Mouse (Mus musculus) midbrain, embryonic 15.5 days (tissue): ENCODE results near the gene Cotl1. TPM values are rescaled to one million over a fixed set of nuclear protein-coding genes. Genes with fewer than 3 reads are reported as not detected.

Source experiments
- ATAC-seq: fragments of 200-750 bp; cut with Nextera tagmentation; replicated peaks from 2 replicates; pipeline ENCODE4 v1.8.0; 2017; ENCODE audit warnings: moderate TSS enrichment
- H3K27ac ChIP-seq: fragments of 300-500 bp; sonication (generic); 2 replicates; pipeline ENCODE4 v1.5.1; 2015; ENCODE audit warnings: mild to moderate bottlenecking, inconsistent platforms
- H3K27me3 ChIP-seq: fragments of 300-500 bp; sonication (generic); replicated peaks from 2 replicates; pipeline ENCODE4 v1.6.1; 2015; ENCODE audit warnings: inconsistent platforms
- H3K36me3 ChIP-seq: fragments of 300-500 bp; sonication (generic); replicated peaks from 2 replicates; pipeline ENCODE4 v1.6.1; 2015; ENCODE audit warnings: inconsistent platforms
- H3K4me1 ChIP-seq: fragments of 300-500 bp; sonication (generic); 2 replicates; pipeline ENCODE4 v1.6.1; 2015; ENCODE audit warnings: inconsistent platforms
- H3K4me2 ChIP-seq: fragments of 300-500 bp; sonication (generic); 2 replicates; pipeline ENCODE4 v1.6.1; 2015; ENCODE audit warnings: inconsistent platforms, mild to moderate bottlenecking, moderate library complexity
- H3K4me3 ChIP-seq: fragments of 300-500 bp; sonication (generic); 2 replicates; pipeline ENCODE4 v1.5.1; 2015; ENCODE audit warnings: mild to moderate bottlenecking, inconsistent platforms
- H3K9ac ChIP-seq: fragments of 300-500 bp; sonication (generic); 2 replicates; pipeline ENCODE4 v1.6.1; 2015; ENCODE audit warnings: mild to moderate bottlenecking, inconsistent platforms
- H3K9me3 ChIP-seq: fragments of 300-500 bp; sonication (generic); 2 replicates; pipeline ENCODE4 v1.6.1; 2016; ENCODE audit warnings: inconsistent platforms
- WGBS: fragments of 180-500 bp; shearing (Covaris S2); methylation state at CpG from one replicate; pipeline ENCODE4 v1.1.7; 2015; ENCODE audit warnings: mixed read lengths; 5-methylcytosine and 5-hydroxymethylcytosine counted together
- polyA plus RNA-seq: library from polyadenylated mRNA; unstranded; fragments of >200 nt; fragmentation: Nextera tagmentation; extraction: Ambion mirVana; gene quantifications from 2 replicates; pipeline ENCODE4 v1.2.1, GENCODE M21; 2015

Cotl1 gene
- polyA plus RNA-seq = 123 and 134 TPM in 2 replicates

- Histone ChIP-seq H3K4me1 (peaks cover 54% of the 10 kb centered on the region), H3K4me2 (peak within 1 kb of the TSS; percentile 78), H3K4me3 (peak within 1 kb of the TSS; percentile 96), H3K9ac (peak within 1 kb of the TSS; percentile 74), H3K27ac (peak within 1 kb of the TSS; percentile 88), H3K27me3 (no peaks in the 10 kb centered on the region), H3K9me3 (no peaks in the 10 kb centered on the region), H3K36me3 (no peaks in the 10 kb centered on the region)
- ATAC-seq = peak; percentile 96
- under 1% methylated on average over 57 of the region's 57 CpGs for WGBS
Measured at GRCm38 (mm10) chr8:119840275-119840808, at the start of gene Cotl1. TSS of gene Cotl1 (minus strand) at chr8:119840544.

GRCm38 (mm10) chr8:119888012-119888411 lies 47.7 kb upstream of the Cotl1 start:
- Histone ChIP-seq H3K9me3 (no peaks in the 10 kb centered on the region), H3K4me3 (no peak overlapping the region), H3K4me1 (no peaks in the 10 kb centered on the region), H3K36me3 (no peaks in the 10 kb centered on the region), H3K4me2 (no peak overlapping the region), H3K27me3 (no peaks in the 10 kb centered on the region), H3K9ac (no peak overlapping the region), H3K27ac (no peak overlapping the region)
- no peak for ATAC-seq
- 43% methylated on average over 4 of the region's 4 CpGs for WGBS

GRCm38 (mm10) chr8:119887130-119887529 lies 46.8 kb upstream of the Cotl1 start:
- H3K36me3 ChIP-seq = no peaks in the 10 kb centered on the region
- no peak overlapping the region for H3K4me3 ChIP-seq
- 94% methylated on average over 3 of the region's 3 CpGs for WGBS
- H3K27ac ChIP-seq = no peak overlapping the region
- no peak for ATAC-seq
- no peaks in the 10 kb centered on the region for H3K9me3 ChIP-seq
- no peaks in the 10 kb centered on the region for H3K4me1 ChIP-seq
- no peak overlapping the region for H3K4me2 ChIP-seq
- H3K27me3 ChIP-seq = no peaks in the 10 kb centered on the region
- no peak overlapping the region for H3K9ac ChIP-seq

- WGBS = 31% methylated on average over 3 of the region's 3 CpGs
Measured at GRCm38 (mm10) chr8:119885612-119886011, 45.3 kb upstream of the Cotl1 start.

GRCm38 (mm10) chr8:119883281-119883680 lies 42.9 kb upstream of the Cotl1 start:
- WGBS = 88% methylated on average over 7 of the region's 7 CpGs
- no peaks in the 10 kb centered on the region for H3K36me3 ChIP-seq
- H3K9ac ChIP-seq = no peak overlapping the region
- H3K27ac ChIP-seq = no peak overlapping the region
- no peak overlapping the region for H3K4me3 ChIP-seq
- no peak overlapping the region for H3K4me2 ChIP-seq
- ATAC-seq = no peak
- no peaks in the 10 kb centered on the region for H3K4me1 ChIP-seq
- no peaks in the 10 kb centered on the region for H3K9me3 ChIP-seq
- no peaks in the 10 kb centered on the region for H3K27me3 ChIP-seq

More at GRCm38 (mm10) chr8:119885612-119886011, 45.3 kb upstream of the Cotl1 start:
- no peak overlapping the region for H3K4me3 ChIP-seq
- H3K4me2 ChIP-seq = no peak overlapping the region
- no peaks in the 10 kb centered on the region for H3K9me3 ChIP-seq
- H3K4me1 ChIP-seq = no peaks in the 10 kb centered on the region
- H3K36me3 ChIP-seq = no peaks in the 10 kb centered on the region
- H3K9ac ChIP-seq = no peak overlapping the region
- no peaks in the 10 kb centered on the region for H3K27me3 ChIP-seq
- ATAC-seq = 0 out of 2 replicates have a peak, but pooled peaks have one; percentile 14
- no peak overlapping the region for H3K27ac ChIP-seq

- H3K9me3 ChIP-seq = no peaks in the 10 kb centered on the region
- H3K4me3 ChIP-seq = no peak overlapping the region
- no peaks in the 10 kb centered on the region for H3K27me3 ChIP-seq
- H3K36me3 ChIP-seq = no peaks in the 10 kb centered on the region
- no peak overlapping the region for H3K27ac ChIP-seq
- 86% methylated on average over 8 of the region's 8 CpGs for WGBS
- no peaks in the 10 kb centered on the region for H3K4me1 ChIP-seq
- ATAC-seq = no peak
- H3K9ac ChIP-seq = no peak overlapping the region
- H3K4me2 ChIP-seq = no peak overlapping the region
Measured at GRCm38 (mm10) chr8:119881917-119882316, 41.6 kb upstream of the Cotl1 start.

GRCm38 (mm10) chr8:119881301-119881700 lies 41.0 kb upstream of the Cotl1 start:
- no peak overlapping the region for H3K4me2 ChIP-seq
- no peak overlapping the region for H3K9ac ChIP-seq
- H3K36me3 ChIP-seq = no peaks in the 10 kb centered on the region
- 76% methylated on average over 6 of the region's 6 CpGs for WGBS
- H3K4me3 ChIP-seq = no peak overlapping the region
- no peak overlapping the region for H3K27ac ChIP-seq
- no peaks in the 10 kb centered on the region for H3K9me3 ChIP-seq
- no peaks in the 10 kb centered on the region for H3K27me3 ChIP-seq
- no peaks in the 10 kb centered on the region for H3K4me1 ChIP-seq
- no peak for ATAC-seq

DNA sequence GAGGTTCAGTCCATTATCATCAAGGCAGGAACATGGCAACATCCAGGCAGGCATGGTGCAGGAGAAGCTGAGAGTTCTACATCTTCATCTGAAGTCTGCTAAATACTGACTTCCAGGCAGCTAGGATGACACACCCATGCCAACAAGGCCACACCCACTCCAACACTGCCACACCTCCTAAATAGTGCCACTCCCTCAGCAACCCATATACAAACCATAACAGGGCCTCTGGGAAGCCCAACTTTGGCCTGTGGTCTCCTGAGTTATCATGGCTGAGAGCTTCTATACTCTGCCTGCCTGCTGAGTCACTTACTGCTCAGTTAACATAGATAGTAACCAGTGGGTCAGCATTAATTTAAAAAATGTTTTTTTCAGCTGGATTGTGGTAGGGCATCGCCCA lies 32.8 kb upstream of the Cotl1 start:
- H3K4me2 ChIP-seq = no peak overlapping the region
- H3K9me3 ChIP-seq = 0 out of 2 replicates have a peak, but pooled peaks cover 4% of the 10 kb centered on the region
- H3K36me3 ChIP-seq = peaks cover 34% of the 10 kb centered on the region
- 95% methylated on average over 1 of the region's 1 CpGs for WGBS
- no peak overlapping the region for H3K4me3 ChIP-seq
- no peaks in the 10 kb centered on the region for H3K27me3 ChIP-seq
- ATAC-seq = no peak
- H3K27ac ChIP-seq = no peak overlapping the region
- H3K4me1 ChIP-seq = no peaks in the 10 kb centered on the region
- H3K9ac ChIP-seq = no peak overlapping the region

DNA sequence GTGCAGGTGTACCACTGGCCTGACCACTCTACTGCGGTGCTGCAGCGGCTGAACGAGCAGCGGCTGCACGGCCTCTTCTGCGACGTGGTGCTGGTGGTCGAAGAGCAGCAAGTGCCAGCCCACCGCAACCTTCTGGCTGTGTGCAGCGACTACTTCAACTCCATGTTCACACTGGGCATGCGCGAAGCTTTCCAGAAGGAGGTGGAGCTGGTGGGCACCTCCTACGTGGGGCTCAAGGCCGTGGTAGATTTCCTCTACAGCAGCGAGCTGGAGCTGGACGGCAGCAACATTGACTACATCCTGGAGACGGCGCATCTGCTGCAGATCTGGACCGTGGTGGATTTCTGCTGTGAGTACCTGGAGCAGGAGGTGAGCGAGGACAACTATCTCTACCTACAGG lies 29.3 kb upstream of the Cotl1 start:
- no peaks in the 10 kb centered on the region for H3K4me1 ChIP-seq
- no peak overlapping the region for H3K4me2 ChIP-seq
- no peak for ATAC-seq
- H3K36me3 ChIP-seq = peaks cover 29% of the 10 kb centered on the region
- H3K9ac ChIP-seq = no peak overlapping the region
- H3K9me3 ChIP-seq = 0 out of 2 replicates have a peak, but pooled peaks cover 4% of the 10 kb centered on the region
- no peak overlapping the region for H3K4me3 ChIP-seq
- no peak overlapping the region for H3K27ac ChIP-seq
- 85% methylated on average over 20 of the region's 20 CpGs for WGBS
- H3K27me3 ChIP-seq = no peaks in the 10 kb centered on the region

GRCm38 (mm10) chr8:119862749-119863148 lies 22.4 kb upstream of the Cotl1 start:
- 10% methylated on average over 6 of the region's 6 CpGs for WGBS
- Histone ChIP-seq H3K27me3 (no peaks in the 10 kb centered on the region), H3K4me1 (peaks cover 9% of the 10 kb centered on the region), H3K9me3 (no peaks in the 10 kb centered on the region), H3K4me3 (peak overlapping the region; percentile 82), H3K4me2 (peak overlapping the region; percentile 88), H3K9ac (peak overlapping the region; percentile 81), H3K27ac (no peak overlapping the region), H3K36me3 (no peaks in the 10 kb centered on the region)
- no peak; the same call in 1 of the 2 replicates for ATAC-seq

DNA sequence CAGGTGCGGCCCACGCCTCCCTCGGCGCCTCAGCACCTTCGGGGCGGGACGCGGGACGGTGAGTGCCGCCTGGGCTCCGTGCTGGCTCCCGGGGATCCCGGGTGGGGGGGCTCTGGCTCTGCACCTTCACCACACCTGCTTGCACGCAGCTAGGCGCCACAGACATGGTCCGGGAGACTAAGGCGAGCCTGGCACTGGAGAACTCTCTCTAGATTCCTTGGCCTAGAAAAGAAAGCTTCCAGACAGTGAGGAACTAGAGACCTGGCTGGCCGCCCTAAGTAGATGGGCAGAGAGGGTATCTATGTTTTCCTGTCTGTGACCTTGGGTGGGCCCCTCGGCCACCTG lies 22.0 kb upstream of the Cotl1 start:
- WGBS = 2% methylated on average over 19 of the region's 19 CpGs
- peak overlapping the region; percentile 88 for H3K4me2 ChIP-seq
- no peak for ATAC-seq
- H3K9me3 ChIP-seq = no peaks in the 10 kb centered on the region
- no peaks in the 10 kb centered on the region for H3K36me3 ChIP-seq
- H3K27me3 ChIP-seq = no peaks in the 10 kb centered on the region
- H3K4me3 ChIP-seq = peak overlapping the region; percentile 82
- H3K27ac ChIP-seq = peak overlapping the region; percentile 64
- peaks cover 9% of the 10 kb centered on the region for H3K4me1 ChIP-seq
- H3K9ac ChIP-seq = peak overlapping the region; percentile 81

DNA sequence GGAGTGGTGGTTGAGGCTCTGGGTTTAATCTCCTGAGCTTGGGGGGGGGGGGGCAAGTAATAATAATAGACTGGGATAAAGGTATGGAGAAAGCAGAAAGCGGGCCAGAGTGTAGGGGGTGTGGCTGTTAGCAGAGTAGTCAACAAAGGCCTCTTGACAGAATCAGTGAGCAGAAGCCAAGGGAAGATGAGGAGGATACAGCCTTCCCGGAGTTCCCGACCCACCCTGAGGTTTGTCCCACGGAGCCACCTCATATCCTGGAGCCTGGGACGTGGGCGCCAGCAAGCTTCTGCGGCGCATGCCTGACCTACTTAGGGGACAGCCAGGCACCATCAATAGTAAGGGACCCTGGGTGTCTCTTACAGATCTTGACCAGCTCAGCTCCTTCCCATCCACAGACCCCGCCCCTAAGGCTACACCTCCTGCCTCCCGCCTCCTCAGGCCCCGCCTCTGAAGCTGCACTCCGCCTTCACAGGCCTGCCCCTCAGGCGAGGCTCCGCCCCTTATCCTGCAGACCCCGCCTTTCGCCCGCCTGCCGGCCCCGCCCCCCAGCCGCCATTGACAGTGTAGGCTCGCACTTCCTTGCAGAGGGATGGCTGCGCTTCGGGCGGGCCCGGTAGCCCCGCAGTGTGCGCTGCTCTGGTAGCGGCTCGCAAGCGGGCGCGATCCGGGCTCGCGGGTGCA lies 21.5 kb upstream of the Cotl1 start, which contains the start of gene Klhl36:
Klhl36 (plus strand) TSS at position 561 of the 684 bp plus-strand sequence.
- Histone ChIP-seq H3K4me3 (peak within 1 kb of the TSS; percentile 82), H3K9me3 (no peaks in the 10 kb centered on the region), H3K4me2 (peak within 1 kb of the TSS; percentile 88), H3K36me3 (no peaks in the 10 kb centered on the region), H3K9ac (peak within 1 kb of the TSS; percentile 81), H3K27ac (peak within 1 kb of the TSS; percentile 64), H3K4me1 (peaks cover 9% of the 10 kb centered on the region), H3K27me3 (no peaks in the 10 kb centered on the region)
- WGBS = 1% methylated on average over 35 of the region's 35 CpGs
- peak; percentile 97 for ATAC-seq

- Histone ChIP-seq H3K27me3 (no peaks in the 10 kb centered on the region), H3K9ac (no peak overlapping the region), H3K4me1 (peaks cover 3% of the 10 kb centered on the region), H3K4me3 (no peak overlapping the region), H3K36me3 (no peaks in the 10 kb centered on the region), H3K4me2 (no peak overlapping the region), H3K9me3 (no peaks in the 10 kb centered on the region), H3K27ac (no peak overlapping the region)
- ATAC-seq = no peak
- WGBS = 75% methylated on average over 6 of the region's 6 CpGs
Measured at GRCm38 (mm10) chr8:119857767-119858166, 17.4 kb upstream of the Cotl1 start.
